Mouse (Mus musculus): ENCODE data around the gene Prss2.

DNA sequence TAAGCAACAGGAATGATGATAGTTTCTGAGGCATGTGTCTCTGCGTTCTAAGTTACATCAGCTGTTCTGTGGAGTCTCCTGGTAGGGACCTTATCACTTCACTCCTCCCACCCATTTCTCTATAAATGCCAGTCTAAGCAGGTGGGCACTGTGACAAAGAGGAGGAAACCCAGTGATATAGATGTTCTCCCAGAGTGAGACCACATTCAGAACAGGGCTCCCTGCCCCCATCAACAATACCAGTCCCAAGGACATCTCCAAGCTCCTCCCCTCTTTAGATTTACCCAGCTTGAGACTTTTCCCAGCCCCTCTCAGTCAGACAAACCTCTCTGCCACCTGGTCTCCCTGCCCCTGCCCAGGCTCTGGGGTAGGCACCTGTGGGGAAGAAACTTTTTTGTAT is 20.2 kb downstream of the Prss2 start:
- TF ChIP-seq CTCF (IDR thresholded peaks at IDR 0.05; ENCODE audit: control insufficient read depth, insufficient read depth, insufficient read length) (no peak), MAX (IDR thresholded peaks at IDR 0.05) (no peak)

Measured in C2C12 (cell line).